Mouse (Mus musculus) midbrain, embryonic 10.5 days (tissue): ENCODE data around the gene Btbd8. TPM values are rescaled to one million over a fixed set of nuclear protein-coding genes. Genes with fewer than 3 reads are reported as not detected.
A peak's percentile ranks its signal among the peaks of the same experiment; 100 is the strongest.

ENCODE experiments used
- DNase-seq: peaks from one replicate; pipeline ENCODE4 v3.0.0-alpha.2; 2017; ENCODE audit warnings: low spot score
- H3K27ac ChIP-seq: fragments of 300-500 bp; sonication (generic); replicated peaks from 2 replicates; pipeline ENCODE4 v1.5.1; 2016; ENCODE audit warnings: mild to moderate bottlenecking
- H3K27me3 ChIP-seq: fragments of 300-500 bp; sonication (generic); 2 replicates; pipeline ENCODE4 v1.6.1; 2016; ENCODE audit warnings: low read depth, mild to moderate bottlenecking; ENCODE audit not compliant: poor library complexity, severe bottlenecking
- H3K36me3 ChIP-seq: fragments of 300-500 bp; sonication (generic); 2 replicates; pipeline ENCODE4 v1.6.1; 2016; ENCODE audit warnings: mild to moderate bottlenecking, moderate library complexity
- H3K4me1 ChIP-seq: fragments of 300-500 bp; sonication (generic); 2 replicates; pipeline ENCODE4 v1.6.1; 2016
- H3K4me3 ChIP-seq: fragments of 300-500 bp; sonication (generic); 2 replicates; pipeline ENCODE4 v1.5.1; 2016; ENCODE audit warnings: mild to moderate bottlenecking, moderate library complexity
- H3K9me3 ChIP-seq: fragments of 300-500 bp; sonication (generic); replicated peaks from 2 replicates; pipeline ENCODE4 v1.6.1; 2016; ENCODE audit warnings: mild to moderate bottlenecking
- whole genome bisulfite sequencing: fragments of 180-500 bp; shearing (Covaris S2); methylation state at CpG from one replicate; pipeline ENCODE4 v1.1.7; 2016; 5-methylcytosine and 5-hydroxymethylcytosine counted together
- polyA plus RNA-seq: library from polyadenylated mRNA; unstranded; fragments of >200 nt; fragmentation: Nextera tagmentation; extraction: Ambion mirVana; gene quantifications from 2 replicates; pipeline ENCODE4 v1.2.1, GENCODE M21; 2016

Btbd8 gene
- polyA plus RNA-seq, 1 experiment from 2014 or later: 4.6 TPM

- Histone ChIP-seq H3K27ac (no peak within 1 kb of the TSS), H3K4me1 (no peaks in the 10 kb centered on the region), H3K27me3 (no peaks in the 10 kb centered on the region), H3K9me3 (no peaks in the 10 kb centered on the region), H3K36me3 (peaks cover 20% of the 10 kb centered on the region), H3K4me3 (no peak within 1 kb of the TSS)
- DNase-seq: no peak
- 90% methylated on average over 4 of the region's 4 CpGs for WGBS
Measured at GRCm38 (mm10) chr5:107507321-107507720, 69.5 kb downstream of the Btbd8 start, which contains the start of gene Gm42669. Gene Gm42669 (plus strand): TSS chr5:107507621.

GRCm38 (mm10) chr5:107510503-107510902 lies 72.7 kb downstream of the Btbd8 start:
- Histone ChIP-seq H3K4me3 (no peak overlapping the region), H3K9me3 (no peaks in the 10 kb centered on the region), H3K36me3 (peaks cover 11% of the 10 kb centered on the region), H3K4me1 (no peaks in the 10 kb centered on the region), H3K27ac (no peak overlapping the region), H3K27me3 (no peaks in the 10 kb centered on the region)
- 88% methylated on average over 10 of the region's 10 CpGs for WGBS
- DNase-seq: no peak

GRCm38 (mm10) chr5:107511326-107511725 lies 73.5 kb downstream of the Btbd8 start:
- WGBS: 57% methylated on average over 2 of the region's 2 CpGs
- DNase-seq: no peak
- no peaks in the 10 kb centered on the region for H3K4me1 ChIP-seq
- H3K4me3 ChIP-seq: no peak overlapping the region
- no peak overlapping the region for H3K27ac ChIP-seq
- H3K27me3 ChIP-seq: no peaks in the 10 kb centered on the region
- peaks cover 11% of the 10 kb centered on the region for H3K36me3 ChIP-seq
- no peaks in the 10 kb centered on the region for H3K9me3 ChIP-seq

- no peaks in the 10 kb centered on the region for H3K27me3 ChIP-seq
- H3K9me3 ChIP-seq: no peaks in the 10 kb centered on the region
- no peaks in the 10 kb centered on the region for H3K4me1 ChIP-seq
- no peaks in the 10 kb centered on the region for H3K36me3 ChIP-seq
- no peak overlapping the region for H3K27ac ChIP-seq
- peak; percentile 32 for DNase-seq
- H3K4me3 ChIP-seq: no peak overlapping the region
- WGBS: 55% methylated on average over 7 of the region's 7 CpGs
Measured at GRCm38 (mm10) chr5:107513583-107513982, 75.8 kb downstream of the Btbd8 start.

GRCm38 (mm10) chr5:107515453-107515852 lies 77.7 kb downstream of the Btbd8 start:
- Histone ChIP-seq H3K9me3 (no peaks in the 10 kb centered on the region), H3K36me3 (no peaks in the 10 kb centered on the region), H3K4me1 (no peaks in the 10 kb centered on the region), H3K4me3 (no peak overlapping the region), H3K27ac (no peak overlapping the region), H3K27me3 (no peaks in the 10 kb centered on the region)
- DNase-seq: no peak
- 88% methylated on average over 3 of the region's 3 CpGs for WGBS

GRCm38 (mm10) chr5:107516087-107516486 lies 78.3 kb downstream of the Btbd8 start:
- DNase-seq: no peak
- H3K27me3 ChIP-seq: no peaks in the 10 kb centered on the region
- WGBS: 95% methylated on average over 1 of the region's 1 CpGs
- H3K4me1 ChIP-seq: no peaks in the 10 kb centered on the region
- H3K27ac ChIP-seq: no peak overlapping the region
- H3K4me3 ChIP-seq: no peak overlapping the region
- H3K36me3 ChIP-seq: no peaks in the 10 kb centered on the region
- no peaks in the 10 kb centered on the region for H3K9me3 ChIP-seq

GRCm38 (mm10) chr5:107518602-107519001 lies 80.8 kb downstream of the Btbd8 start:
- DNase-seq: no peak
- no peak overlapping the region for H3K27ac ChIP-seq
- no peaks in the 10 kb centered on the region for H3K36me3 ChIP-seq
- H3K4me1 ChIP-seq: no peaks in the 10 kb centered on the region
- 96% methylated on average over 4 of the region's 4 CpGs for WGBS
- H3K4me3 ChIP-seq: no peak overlapping the region
- no peaks in the 10 kb centered on the region for H3K27me3 ChIP-seq
- H3K9me3 ChIP-seq: no peaks in the 10 kb centered on the region

GRCm38 (mm10) chr5:107521386-107521785 lies 83.6 kb downstream of the Btbd8 start:
- Histone ChIP-seq H3K36me3 (no peaks in the 10 kb centered on the region), H3K4me1 (no peaks in the 10 kb centered on the region), H3K4me3 (no peak overlapping the region), H3K9me3 (no peaks in the 10 kb centered on the region), H3K27ac (no peak overlapping the region), H3K27me3 (no peaks in the 10 kb centered on the region)
- 89% methylated on average over 6 of the region's 6 CpGs for WGBS
- no peak for DNase-seq

- H3K9me3 ChIP-seq: no peaks in the 10 kb centered on the region
- WGBS: 86% methylated on average over 7 of the region's 7 CpGs
- no peak for DNase-seq
- no peaks in the 10 kb centered on the region for H3K36me3 ChIP-seq
- no peak overlapping the region for H3K27ac ChIP-seq
- no peak overlapping the region for H3K4me3 ChIP-seq
- H3K4me1 ChIP-seq: no peaks in the 10 kb centered on the region
- no peaks in the 10 kb centered on the region for H3K27me3 ChIP-seq
Measured at GRCm38 (mm10) chr5:107521897-107522296, 84.1 kb downstream of the Btbd8 start.

- 90% methylated on average over 10 of the region's 10 CpGs for WGBS
- H3K4me3 ChIP-seq: no peak overlapping the region
Measured at GRCm38 (mm10) chr5:107524281-107524680, 86.5 kb downstream of the Btbd8 start.

GRCm38 (mm10) chr5:107528856-107529255 lies 91.1 kb downstream of the Btbd8 start:
- no peak overlapping the region for H3K27ac ChIP-seq
- H3K4me1 ChIP-seq: no peaks in the 10 kb centered on the region
- no peak for DNase-seq
- 91% methylated on average over 3 of the region's 3 CpGs for WGBS
- H3K4me3 ChIP-seq: no peak overlapping the region
- no peaks in the 10 kb centered on the region for H3K27me3 ChIP-seq
- H3K9me3 ChIP-seq: no peaks in the 10 kb centered on the region
- no peaks in the 10 kb centered on the region for H3K36me3 ChIP-seq

More at GRCm38 (mm10) chr5:107524281-107524680, 86.5 kb downstream of the Btbd8 start:
- no peaks in the 10 kb centered on the region for H3K27me3 ChIP-seq
- no peak overlapping the region for H3K27ac ChIP-seq
- DNase-seq: no peak
- H3K4me1 ChIP-seq: no peaks in the 10 kb centered on the region
- H3K36me3 ChIP-seq: no peaks in the 10 kb centered on the region
- no peaks in the 10 kb centered on the region for H3K9me3 ChIP-seq

- DNase-seq: no peak
- Histone ChIP-seq H3K9me3 (no peaks in the 10 kb centered on the region), H3K36me3 (no peaks in the 10 kb centered on the region), H3K4me3 (no peak overlapping the region), H3K27ac (no peak overlapping the region), H3K4me1 (no peaks in the 10 kb centered on the region), H3K27me3 (no peaks in the 10 kb centered on the region)
- WGBS: 68% methylated on average over 2 of the region's 2 CpGs
Measured at GRCm38 (mm10) chr5:107533590-107533989, 95.8 kb downstream of the Btbd8 start.

- no peaks in the 10 kb centered on the region for H3K9me3 ChIP-seq
- H3K27ac ChIP-seq: no peak within 1 kb of the TSS
- H3K36me3 ChIP-seq: no peaks in the 10 kb centered on the region
- no peaks in the 10 kb centered on the region for H3K27me3 ChIP-seq
- no peaks in the 10 kb centered on the region for H3K4me1 ChIP-seq
- 75% methylated on average over 15 of the region's 15 CpGs for WGBS
- H3K4me3 ChIP-seq: no peak within 1 kb of the TSS
- DNase-seq: no peak
Measured at GRCm38 (mm10) chr5:107534581-107534980, 96.8 kb downstream of the Btbd8 start, which contains the start of gene 1700028K03Rik. Gene 1700028K03Rik (plus strand): TSS chr5:107534709.

GRCm38 (mm10) chr5:107541696-107542095 lies 103.9 kb downstream of the Btbd8 start:
- H3K9me3 ChIP-seq: no peaks in the 10 kb centered on the region
- no peak overlapping the region for H3K4me3 ChIP-seq
- H3K27ac ChIP-seq: no peak overlapping the region
- H3K36me3 ChIP-seq: no peaks in the 10 kb centered on the region
- DNase-seq: no peak
- no peaks in the 10 kb centered on the region for H3K27me3 ChIP-seq
- H3K4me1 ChIP-seq: peaks cover 4% of the 10 kb centered on the region; the same call in 1 of the 2 replicates
- 30% methylated on average over 7 of the region's 7 CpGs for WGBS
